Mouse (Mus musculus) stomach, embryonic 14.5 days (tissue): ENCODE data around the gene Dstyk. TPM values are rescaled to one million over a fixed set of nuclear protein-coding genes. Genes with fewer than 3 reads are reported as not detected.

Source experiments
- ATAC-seq: fragments of 200-750 bp; cut with Nextera tagmentation; 2 replicates; pipeline ENCODE4 v1.8.0; 2017; ENCODE audit warnings: low read depth, moderate TSS enrichment; ENCODE audit not compliant: insufficient number of reproducible peaks, insufficient read depth, low FRiP score
- H3K27ac ChIP-seq: fragments of 300-500 bp; sonication (generic); 2 replicates; pipeline ENCODE4 v1.5.1; 2014; ENCODE audit warnings: mild to moderate bottlenecking, low read length, moderate library complexity, mixed read lengths
- H3K27me3 ChIP-seq: fragments of 300-500 bp; sonication (generic); 2 replicates; pipeline ENCODE4 v1.6.1; 2014; ENCODE audit warnings: low read length, control low read depth, mixed read lengths; ENCODE audit not compliant: control insufficient read depth, insufficient read depth
- H3K36me3 ChIP-seq: fragments of 300-500 bp; sonication (generic); 2 replicates; pipeline ENCODE4 v1.6.1; 2014; ENCODE audit warnings: mild to moderate bottlenecking, control low read depth, low read length, moderate library complexity, mixed read lengths; ENCODE audit not compliant: control insufficient read depth, insufficient read depth
- H3K4me1 ChIP-seq: fragments of 300-500 bp; sonication (generic); 2 replicates; pipeline ENCODE4 v1.6.1; 2014; ENCODE audit warnings: low read length, control low read depth, mixed read lengths; ENCODE audit not compliant: control insufficient read depth, insufficient read depth
- H3K4me2 ChIP-seq: fragments of 300-500 bp; sonication (generic); replicated peaks from 2 replicates; pipeline ENCODE4 v1.6.1; 2014; ENCODE audit warnings: low read depth, low read length, control low read depth
- H3K4me3 ChIP-seq: fragments of 300-500 bp; sonication (generic); 2 replicates; pipeline ENCODE4 v1.5.1; 2014; ENCODE audit warnings: low read depth, low read length, control low read depth
- H3K9ac ChIP-seq: fragments of 300-500 bp; sonication (generic); replicated peaks from 2 replicates; pipeline ENCODE4 v1.6.1; 2014; ENCODE audit warnings: low read depth, mild to moderate bottlenecking, control low read depth, low read length, moderate library complexity, mixed read lengths
- H3K9me3 ChIP-seq: fragments of 300-500 bp; sonication (generic); 2 replicates; pipeline ENCODE4 v1.6.1; 2016; ENCODE audit warnings: low read depth, low read length, control low read depth; ENCODE audit not compliant: control insufficient read depth
- WGBS: fragments of 180-500 bp; shearing (Covaris S2); extraction: QIAGEN DNeasy Blood & Tissue Kit; methylation state at CpG from one replicate; pipeline ENCODE4 v1.1.7; 2014; 5-methylcytosine and 5-hydroxymethylcytosine counted together
- polyA plus RNA-seq: library from polyadenylated mRNA; unstranded; fragments of >200 nt; fragmentation: Nextera tagmentation; extraction: Ambion mirVana; gene quantifications from 2 replicates; pipeline ENCODE4 v1.2.1, GENCODE M21; 2014

Dstyk gene
- polyA plus RNA-seq, 1 experiment from 2014 or later: 20.9 TPM

DNA sequence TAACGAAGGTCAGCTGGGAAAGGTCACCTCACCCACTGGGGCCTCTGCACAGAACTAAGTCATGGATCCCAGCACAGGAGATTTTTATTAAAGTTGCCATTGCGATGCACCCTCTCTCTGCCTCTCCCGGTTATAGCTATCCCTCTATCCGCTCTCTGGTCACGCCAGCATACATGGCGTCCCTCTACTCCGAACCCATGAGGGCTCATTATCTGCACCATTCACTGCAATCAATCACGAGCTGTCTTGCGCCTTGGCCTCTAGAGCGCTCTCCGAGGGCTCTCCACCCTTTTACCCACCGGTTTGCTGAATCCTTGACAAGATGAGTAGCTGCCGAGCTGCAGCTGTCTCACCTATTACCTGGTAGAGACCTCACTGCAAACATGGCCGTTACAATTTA, 32.1 kb upstream of the Dstyk start:
- WGBS: 44% methylated on average over 14 of the region's 14 CpGs
- Histone ChIP-seq H3K4me3 (no peak overlapping the region), H3K27me3 (no peaks in the 10 kb centered on the region), H3K9ac (no peak overlapping the region), H3K36me3 (peaks cover 6% of the 10 kb centered on the region; the same call in 1 of the 2 replicates), H3K4me2 (no peak overlapping the region), H3K4me1 (peaks cover 31% of the 10 kb centered on the region), H3K9me3 (no peaks in the 10 kb centered on the region), H3K27ac (no peak overlapping the region)
- no peak for ATAC-seq

DNA sequence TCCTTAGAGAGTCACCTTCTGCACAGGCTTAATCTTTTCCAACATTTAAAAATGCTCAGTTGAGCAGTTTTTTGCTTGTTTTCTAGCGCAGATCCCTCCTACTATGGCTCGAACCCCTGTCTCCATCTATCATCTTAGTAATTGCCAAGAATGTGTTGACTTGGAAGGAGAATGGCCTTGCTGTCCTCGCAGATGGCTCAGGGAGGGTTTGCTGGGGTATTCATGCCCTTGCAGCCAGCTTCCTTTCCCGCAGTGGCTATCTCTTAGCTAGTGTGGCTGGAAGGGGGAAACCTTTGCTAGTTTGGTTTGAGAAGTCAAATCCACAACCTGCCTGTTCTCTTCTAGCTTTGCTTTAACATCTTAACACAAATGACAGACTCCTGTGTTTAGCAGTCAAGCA, 31.6 kb upstream of the Dstyk start:
- WGBS: 47% methylated on average over 4 of the region's 4 CpGs
- no peaks in the 10 kb centered on the region for H3K9me3 ChIP-seq
- H3K4me2 ChIP-seq: no peak overlapping the region
- H3K4me1 ChIP-seq: peaks cover 31% of the 10 kb centered on the region
- no peaks in the 10 kb centered on the region for H3K27me3 ChIP-seq
- H3K27ac ChIP-seq: no peak overlapping the region
- H3K4me3 ChIP-seq: no peak overlapping the region
- H3K36me3 ChIP-seq: 0 out of 2 replicates have a peak, but pooled peaks cover 6% of the 10 kb centered on the region
- no peak for ATAC-seq
- no peak overlapping the region for H3K9ac ChIP-seq

DNA sequence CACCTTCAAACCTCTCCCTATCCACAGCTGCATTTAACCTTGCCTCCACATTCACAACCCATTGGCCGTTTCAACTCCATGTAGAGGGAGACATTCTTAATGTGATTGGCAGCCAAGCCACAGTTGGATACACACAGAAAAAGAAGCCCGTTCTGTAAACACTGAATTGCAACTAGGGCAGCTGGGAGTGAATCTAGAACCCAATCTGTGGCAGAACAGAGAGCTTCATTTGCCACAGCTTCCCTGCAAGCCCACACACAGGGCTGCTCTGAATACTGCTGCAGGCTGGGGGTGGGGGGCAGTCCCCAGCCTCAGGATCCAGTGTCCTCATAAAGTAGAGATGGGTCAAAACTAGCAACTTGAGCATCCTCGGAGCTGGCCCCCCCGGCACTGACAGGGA, 31.1 kb upstream of the Dstyk start:
- Histone ChIP-seq H3K4me2 (no peak overlapping the region), H3K4me3 (no peak overlapping the region), H3K27me3 (no peaks in the 10 kb centered on the region), H3K4me1 (peaks cover 31% of the 10 kb centered on the region), H3K9me3 (no peaks in the 10 kb centered on the region), H3K27ac (no peak overlapping the region), H3K36me3 (0 out of 2 replicates have a peak, but pooled peaks cover 3% of the 10 kb centered on the region), H3K9ac (no peak overlapping the region)
- 69% methylated on average over 4 of the region's 4 CpGs for WGBS
- no peak for ATAC-seq

DNA sequence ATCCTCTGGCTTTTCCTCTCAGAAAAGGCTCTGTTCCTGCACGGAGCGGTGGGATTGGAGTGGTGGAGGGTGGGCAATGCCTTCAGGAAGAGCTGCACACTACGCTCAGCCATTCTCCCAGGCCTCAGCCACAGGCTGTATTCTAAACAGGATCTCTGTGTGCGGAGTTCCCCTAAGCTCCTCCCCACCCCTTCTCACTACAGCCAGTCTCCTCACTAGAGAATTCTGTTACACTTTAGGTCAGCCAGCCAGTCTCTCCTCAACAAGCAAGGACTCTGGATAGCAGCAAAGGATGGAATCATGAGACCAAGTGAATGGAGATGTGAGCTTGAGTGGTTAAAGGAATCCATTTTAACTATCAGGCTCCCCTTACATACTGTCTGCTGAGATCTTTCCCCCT, 29.4 kb upstream of the Dstyk start:
- Histone ChIP-seq H3K36me3 (no peaks in the 10 kb centered on the region), H3K9me3 (no peaks in the 10 kb centered on the region), H3K27ac (peak overlapping the region; percentile 13; the same call in 1 of the 2 replicates), H3K9ac (no peak overlapping the region), H3K4me3 (no peak overlapping the region), H3K27me3 (no peaks in the 10 kb centered on the region), H3K4me2 (peak overlapping the region; percentile 25; the same call in 1 of the 2 replicates), H3K4me1 (peaks cover 31% of the 10 kb centered on the region)
- 24% methylated on average over 4 of the region's 4 CpGs for WGBS
- ATAC-seq: no peak

DNA sequence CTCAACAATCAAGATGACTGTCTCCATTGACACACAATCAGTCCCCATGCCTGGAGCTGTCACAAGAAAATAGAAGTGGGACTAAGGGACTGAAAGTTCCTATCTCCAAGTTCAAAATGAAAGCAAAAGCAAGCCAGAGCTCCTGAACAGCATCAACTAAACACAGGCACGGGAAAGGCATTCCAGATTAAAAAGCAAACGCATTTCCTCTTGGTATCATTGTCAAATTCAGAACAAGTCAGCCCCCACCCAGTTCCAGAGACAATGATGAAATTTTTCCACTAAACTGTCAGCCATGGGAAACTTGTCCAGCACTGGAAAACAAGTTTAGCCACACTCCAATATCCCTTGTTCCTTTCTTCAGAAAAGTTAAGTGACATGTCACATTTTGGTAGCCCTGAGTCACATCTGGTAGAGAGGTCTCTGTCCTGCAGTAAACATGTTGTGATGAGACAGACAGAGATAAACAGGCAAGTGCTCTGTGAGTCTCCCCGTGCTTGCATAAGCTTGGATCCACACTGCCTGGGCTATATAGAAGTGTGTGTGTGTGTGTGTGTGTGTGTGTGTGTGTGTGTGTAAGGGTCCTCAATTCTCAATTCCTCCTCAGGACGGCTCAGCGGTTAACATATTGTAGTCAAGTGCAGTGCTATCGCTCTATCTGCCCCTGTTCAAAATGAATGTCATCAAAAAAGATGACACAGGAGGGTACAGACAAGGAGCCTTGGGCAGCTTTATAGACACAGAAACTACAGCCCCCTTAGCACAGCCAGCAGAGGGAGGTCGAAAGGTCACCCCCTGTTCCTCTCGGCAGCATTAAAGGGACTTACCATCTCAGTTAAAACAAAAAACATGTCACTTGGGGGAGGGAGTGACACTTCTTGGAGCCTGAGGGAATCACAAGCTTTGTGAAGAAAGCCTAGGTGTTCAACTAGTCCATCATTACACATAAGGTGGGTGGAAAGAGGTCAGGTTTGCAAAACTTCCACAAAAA, 28.2 kb upstream of the Dstyk start:
- 47% methylated on average over 8 of the region's 8 CpGs for WGBS
- no peaks in the 10 kb centered on the region for H3K9me3 ChIP-seq
- no peaks in the 10 kb centered on the region for H3K36me3 ChIP-seq
- no peak overlapping the region for H3K27ac ChIP-seq
- no peak for ATAC-seq
- peak overlapping the region; percentile 63 for H3K4me3 ChIP-seq
- peaks cover 31% of the 10 kb centered on the region for H3K4me1 ChIP-seq
- no peaks in the 10 kb centered on the region for H3K27me3 ChIP-seq
- H3K9ac ChIP-seq: no peak overlapping the region
- peak overlapping the region; percentile 89 for H3K4me2 ChIP-seq

DNA sequence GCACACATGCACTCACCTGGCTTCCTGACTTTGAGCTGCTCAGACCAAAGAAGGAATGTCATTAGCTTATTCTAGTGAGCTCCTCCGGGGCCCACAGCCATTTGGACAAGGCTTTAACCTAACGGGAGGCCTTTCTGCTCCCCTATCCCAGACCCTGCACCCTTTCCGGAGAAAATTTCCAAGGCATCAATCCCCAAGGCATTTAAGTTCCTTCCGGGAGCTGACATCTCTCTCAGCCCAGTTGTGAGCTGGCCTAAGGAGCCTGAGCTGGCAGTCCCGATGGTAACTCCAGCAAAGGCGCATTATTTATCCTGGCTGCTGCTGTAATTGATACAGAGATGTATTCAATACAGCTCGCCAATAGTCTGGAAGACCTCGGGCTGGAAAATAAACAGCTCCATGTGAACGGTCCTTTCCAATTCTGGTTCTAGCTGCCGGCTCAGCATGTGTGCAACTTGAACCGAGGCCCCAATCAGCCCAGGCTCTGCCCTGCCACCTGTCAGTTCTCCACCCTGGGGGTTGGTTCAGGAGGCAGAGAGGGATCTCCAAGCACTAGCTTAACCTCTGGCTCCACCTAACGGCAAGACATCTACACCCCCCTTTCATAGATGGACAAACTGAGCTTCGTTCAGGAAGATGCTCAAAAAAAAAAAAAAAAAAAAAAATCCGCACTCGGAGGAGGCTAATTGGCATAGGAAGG, 27.3 kb upstream of the Dstyk start:
- H3K4me1 ChIP-seq: peaks cover 28% of the 10 kb centered on the region
- H3K9me3 ChIP-seq: no peaks in the 10 kb centered on the region
- no peak overlapping the region for H3K9ac ChIP-seq
- WGBS: 16% methylated on average over 15 of the region's 15 CpGs
- H3K27me3 ChIP-seq: no peaks in the 10 kb centered on the region
- no peak overlapping the region for H3K27ac ChIP-seq
- H3K4me3 ChIP-seq: peak overlapping the region; percentile 63
- H3K36me3 ChIP-seq: no peaks in the 10 kb centered on the region
- H3K4me2 ChIP-seq: peak overlapping the region; percentile 89
- no peak; the same call in 1 of the 2 replicates for ATAC-seq

DNA sequence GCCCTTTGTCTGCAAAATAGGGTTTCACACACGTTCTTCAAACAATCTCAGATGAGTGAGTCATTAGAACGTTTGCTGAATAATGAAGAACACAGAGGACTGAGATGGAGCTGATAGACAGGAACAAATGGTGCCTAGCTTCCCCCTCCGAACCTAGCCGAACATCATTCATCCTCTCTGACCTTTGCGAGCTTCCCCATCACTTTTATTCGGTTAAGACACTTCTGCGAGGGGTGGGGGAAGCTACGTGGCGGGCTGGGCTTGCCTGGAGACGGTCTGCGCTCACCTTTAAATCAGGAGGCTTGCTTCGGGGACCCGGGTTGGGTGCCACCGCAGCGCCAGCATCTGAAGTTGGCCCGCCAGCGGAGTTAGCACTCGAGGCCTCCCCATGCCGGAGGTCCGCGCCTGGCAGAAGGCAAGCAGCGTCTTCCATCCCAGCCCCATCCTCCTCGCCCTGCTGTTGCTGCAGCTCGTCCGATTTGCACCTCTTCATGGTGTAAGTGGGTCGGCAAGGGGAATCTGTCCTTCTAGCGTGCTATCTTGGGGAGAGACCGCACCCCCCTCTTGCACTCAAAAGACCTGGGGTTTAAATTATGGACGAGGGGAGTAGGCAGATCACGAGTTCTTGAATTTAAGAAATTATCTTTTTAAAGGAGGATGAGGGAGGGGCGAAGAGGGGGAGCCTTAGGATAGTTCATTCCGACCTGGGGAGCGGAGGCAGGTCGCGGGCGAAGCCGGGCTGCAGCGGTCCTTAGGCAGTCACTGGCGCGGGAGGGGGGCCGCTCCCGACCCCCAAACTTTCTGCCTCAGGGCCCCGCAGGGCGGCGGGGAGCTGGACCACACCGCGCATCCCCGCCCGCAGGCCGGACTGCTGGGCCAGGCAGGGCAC, 26.4 kb upstream of the Dstyk start, which contains the start of gene Tmcc2:
Gene Tmcc2, minus strand, starts transcription at position 591 of the 889 bp plus-strand sequence.
- peak; percentile 3; the same call in 1 of the 2 replicates for ATAC-seq
- peaks cover 26% of the 10 kb centered on the region for H3K4me1 ChIP-seq
- under 1% methylated on average over 50 of the region's 50 CpGs for WGBS
- no peaks in the 10 kb centered on the region for H3K27me3 ChIP-seq
- H3K36me3 ChIP-seq: no peaks in the 10 kb centered on the region
- no peaks in the 10 kb centered on the region for H3K9me3 ChIP-seq
- H3K4me3 ChIP-seq: peak within 1 kb of the TSS; percentile 63
- H3K9ac ChIP-seq: peak within 1 kb of the TSS; percentile 81
- H3K4me2 ChIP-seq: peak within 1 kb of the TSS; percentile 89
- H3K27ac ChIP-seq: peak within 1 kb of the TSS; percentile 75
